Mouse (Mus musculus) lung, postnatal 10 days (tissue): ENCODE measurements around the gene Tab1.
A peak's percentile ranks its signal among the peaks of the same experiment; 100 is the strongest.

Source experiments
- DNase-seq: peaks from one replicate; pipeline ENCODE4 v3.0.0; 2021

Gene Tab1

GRCm38 (mm10) chr15:80132993-80133586, at the start of gene Tab1:
TSS of gene Tab1 (plus strand) at chr15:80133127.
- peak; percentile 94 for DNase-seq

- DNase-seq, result peak; percentile 99
Measured at GRCm38 (mm10) chr15:80083276-80083731, 49.6 kb upstream of the Tab1 start.

DNA sequence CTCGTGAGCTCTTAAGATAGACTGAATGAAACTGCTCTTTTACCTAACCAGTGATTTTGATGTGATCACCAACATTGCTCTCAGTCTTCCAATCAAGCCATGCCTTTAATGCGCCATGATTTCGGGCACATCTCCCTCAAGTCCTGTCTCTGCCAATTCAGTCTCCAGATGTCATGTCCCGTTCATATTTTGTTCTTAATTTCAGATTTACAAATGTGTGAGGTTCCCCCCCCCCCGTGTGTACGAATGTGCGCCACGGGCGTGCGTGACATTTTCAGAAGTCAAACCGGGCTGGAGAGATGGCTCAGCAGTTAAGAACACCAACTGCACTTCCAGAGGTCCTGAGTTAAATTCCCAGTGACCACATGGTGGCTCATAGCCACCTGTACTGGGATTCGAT, 49.2 kb upstream of the Tab1 start:
- DNase-seq, result no peak

- no peak for DNase-seq
Measured at GRCm38 (mm10) chr15:80087406-80088012, 45.4 kb upstream of the Tab1 start.

- peak; percentile 96 for DNase-seq
Measured at GRCm38 (mm10) chr15:80088637-80089036, 44.3 kb upstream of the Tab1 start.

DNA sequence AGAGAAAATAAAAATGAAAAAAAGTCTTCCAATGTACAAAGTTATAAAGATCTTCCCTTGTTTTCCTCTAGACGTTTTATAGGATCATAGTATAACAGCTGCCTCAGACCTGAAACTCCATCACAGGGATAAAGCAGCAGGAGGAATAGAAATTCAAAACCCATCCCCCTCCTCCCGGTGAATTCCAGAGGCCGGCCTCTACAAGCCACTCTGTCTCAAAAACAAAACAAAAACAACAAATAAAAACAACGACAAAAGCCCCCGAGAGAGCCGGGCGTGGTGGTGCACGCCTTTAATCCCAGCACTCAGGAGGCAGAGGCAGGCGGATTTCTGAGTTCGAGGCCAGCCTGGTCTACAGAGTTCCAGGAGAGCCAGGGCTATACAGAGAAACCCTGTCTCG, 42.8 kb upstream of the Tab1 start:
- DNase-seq, result no peak

- DNase-seq, result no peak
Measured at GRCm38 (mm10) chr15:80090741-80091120, 42.2 kb upstream of the Tab1 start.

GRCm38 (mm10) chr15:80091121-80091955, 41.6 kb upstream of the Tab1 start, which contains the start of the genes Syngr1 and Rpl3:
TSS of gene Syngr1 (plus strand) at chr15:80091334.
TSS of gene Rpl3 (minus strand) at chr15:80091868.
- peak; percentile 68 for DNase-seq

DNA sequence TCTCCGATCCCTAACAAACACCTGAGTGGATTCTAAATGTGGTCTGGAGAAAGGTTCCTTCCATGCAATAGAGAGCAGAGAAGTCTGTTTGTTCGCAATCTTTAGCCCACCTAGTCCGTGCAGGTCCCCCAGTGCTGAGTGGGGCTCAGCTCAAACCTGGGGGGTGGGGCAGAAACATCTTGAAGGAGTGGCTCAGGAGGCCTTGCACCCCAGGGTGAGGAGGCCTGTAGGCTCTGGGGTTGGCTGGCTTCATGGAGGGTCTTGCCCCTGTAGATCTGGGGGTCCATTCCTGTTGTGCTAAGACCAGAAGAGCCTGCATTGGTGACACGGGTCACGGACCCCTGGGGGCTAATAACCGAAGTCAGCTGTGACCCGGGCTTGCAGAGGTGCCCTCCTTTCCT, 40.9 kb upstream of the Tab1 start:
- no peak for DNase-seq

GRCm38 (mm10) chr15:80092599-80092998, 40.3 kb upstream of the Tab1 start:
- DNase-seq, result no peak

DNA sequence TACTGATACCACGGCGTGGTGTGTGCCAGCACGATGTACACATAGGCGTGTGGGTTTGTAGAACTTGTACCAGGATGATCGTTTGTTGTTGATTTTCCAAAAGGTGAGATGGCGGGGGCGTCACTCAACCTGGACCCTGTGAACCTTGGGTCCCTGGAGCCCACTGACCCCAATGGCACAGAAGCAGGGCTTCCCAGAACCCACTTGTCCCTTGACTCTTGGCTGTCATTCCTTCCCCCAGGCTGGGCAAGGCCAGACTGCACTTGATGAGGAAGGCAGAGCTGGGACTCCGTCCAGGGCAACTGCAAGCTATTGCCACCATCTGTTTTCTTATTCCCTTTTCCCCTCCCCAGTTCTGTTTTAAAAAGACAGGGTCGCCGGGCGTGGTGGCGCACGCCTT, 38.7 kb upstream of the Tab1 start:
- DNase-seq, result no peak

DNA sequence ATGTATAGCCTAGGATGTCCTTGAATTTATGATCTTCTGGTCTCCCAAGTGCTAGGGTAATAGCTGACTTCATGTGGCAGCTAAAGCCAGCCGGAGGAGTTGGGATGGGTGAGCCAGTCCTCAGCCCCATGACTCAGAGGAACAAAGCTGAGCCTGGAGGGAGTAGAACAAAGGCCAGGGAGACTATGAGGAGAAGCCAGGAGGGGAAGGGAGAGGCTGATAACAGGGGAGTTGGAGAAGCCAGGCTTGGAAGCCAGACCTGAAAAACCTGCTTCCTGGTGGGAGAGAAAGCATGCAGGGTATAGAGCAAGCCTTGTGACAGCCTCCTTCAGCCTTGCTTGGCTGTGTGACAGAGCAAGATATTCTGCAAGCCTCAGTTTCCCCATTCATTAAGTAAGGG, 37.3 kb upstream of the Tab1 start:
- DNase-seq, result no peak

- no peak for DNase-seq
Measured at GRCm38 (mm10) chr15:80096406-80096805, 36.5 kb upstream of the Tab1 start.

DNA sequence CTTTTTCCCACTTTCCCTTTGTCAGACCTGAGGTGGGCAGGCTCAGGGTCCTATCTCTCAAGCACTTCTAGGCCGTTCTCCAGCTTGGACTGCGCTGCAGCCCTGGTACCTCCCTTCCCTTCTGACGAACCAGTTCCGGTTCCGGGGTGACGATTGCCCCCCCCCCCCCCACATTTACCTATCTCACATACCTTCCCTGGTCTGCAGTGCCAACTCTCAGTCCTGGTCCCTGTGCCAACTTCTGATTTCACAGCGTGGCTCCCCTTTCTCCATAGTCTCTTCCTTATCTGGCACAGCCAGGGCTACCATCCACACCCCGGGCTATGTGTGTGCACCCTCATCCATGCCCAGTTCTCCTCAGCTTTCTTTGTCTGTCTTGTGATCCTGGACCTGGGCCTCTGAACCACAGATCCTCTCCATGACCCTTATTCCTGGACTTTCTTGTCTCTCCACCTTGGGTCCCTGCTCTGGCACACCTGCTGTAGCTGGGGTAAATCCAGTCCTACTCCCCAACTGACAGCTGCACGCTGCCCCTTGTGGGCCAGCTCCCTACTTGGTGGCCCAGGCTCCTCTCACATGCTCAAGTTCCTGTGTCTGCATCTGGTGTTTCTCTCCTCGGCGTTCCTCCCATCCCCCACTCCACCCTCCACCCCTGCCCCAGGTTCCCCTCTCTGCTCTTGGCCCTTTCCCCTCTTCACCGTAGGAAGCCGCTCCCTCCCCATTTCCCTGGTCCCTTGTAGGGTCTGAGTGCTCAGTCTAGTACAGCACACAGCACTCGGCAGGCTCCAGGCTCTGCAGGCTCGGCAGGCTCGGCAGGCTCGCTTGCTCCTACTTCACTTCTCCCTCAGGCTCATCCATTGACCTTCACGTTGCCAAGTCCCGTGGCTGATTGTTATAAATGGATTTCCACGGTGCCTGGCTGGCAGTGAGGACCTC, 35.7 kb upstream of the Tab1 start:
- DNase-seq, result peak; percentile 51

GRCm38 (mm10) chr15:80097999-80098461, 34.9 kb upstream of the Tab1 start:
- no peak for DNase-seq

DNA sequence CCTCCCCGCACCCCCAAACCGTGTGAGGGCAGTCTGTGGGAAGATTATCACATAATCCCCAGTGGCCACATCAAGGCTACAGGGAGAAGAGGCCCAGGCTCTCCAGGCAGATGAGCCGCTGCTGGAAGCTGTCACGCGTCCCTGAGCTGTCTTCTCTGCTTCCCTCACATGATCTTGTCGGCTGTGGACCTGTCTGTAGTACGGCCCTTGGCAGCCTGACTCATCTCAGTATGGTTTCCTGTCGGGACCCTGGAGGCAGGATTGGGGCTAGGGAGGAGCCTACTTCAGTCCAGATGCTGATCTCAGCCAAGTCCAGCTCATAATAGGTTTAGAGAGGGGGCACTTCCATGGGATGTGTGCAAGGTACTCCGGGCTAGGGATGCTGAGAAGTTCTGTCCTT, 34.1 kb upstream of the Tab1 start:
- no peak for DNase-seq

GRCm38 (mm10) chr15:80099477-80099876, 33.5 kb upstream of the Tab1 start:
- DNase-seq, result no peak

GRCm38 (mm10) chr15:80100196-80100595, 32.7 kb upstream of the Tab1 start:
- DNase-seq, result no peak

DNA sequence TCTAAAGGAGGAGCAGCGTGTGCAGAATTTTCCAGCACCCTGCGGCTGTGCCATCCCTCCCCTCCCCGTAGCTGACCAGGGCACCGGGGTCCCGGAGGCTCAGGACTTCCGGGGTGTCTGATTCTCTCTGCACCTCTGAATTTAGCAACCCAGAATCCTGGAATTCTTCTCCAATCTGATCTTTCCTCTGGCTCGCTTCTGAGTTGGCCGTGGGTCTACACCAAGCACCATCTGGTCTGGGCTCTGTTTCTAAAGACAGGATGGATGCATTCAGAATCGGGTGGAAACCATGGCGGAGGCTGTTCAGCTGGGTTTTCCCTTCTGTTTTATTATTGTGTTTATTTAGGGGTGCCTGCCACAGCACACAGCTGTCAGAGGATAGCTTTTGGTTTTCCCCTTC, 32.1 kb upstream of the Tab1 start:
- no peak for DNase-seq

DNA sequence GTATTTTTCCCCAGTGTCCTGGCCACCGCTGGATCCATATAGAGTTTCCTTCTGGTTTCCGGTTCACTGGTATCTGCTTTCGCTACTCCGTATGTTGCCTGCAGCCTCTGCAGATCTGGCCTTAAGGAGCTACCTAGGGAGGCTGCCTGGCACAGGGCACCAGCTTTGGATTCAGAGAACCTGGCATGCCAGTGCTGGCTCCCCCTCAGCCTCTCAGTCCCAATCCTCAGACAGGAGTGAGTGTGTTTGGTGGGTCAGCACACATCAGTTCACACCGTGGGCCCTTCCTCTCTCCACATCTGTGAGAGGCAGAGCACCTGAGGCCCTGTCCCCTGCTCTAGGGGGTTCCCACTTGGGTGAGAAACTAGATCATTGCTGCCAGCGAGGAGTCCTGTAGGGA, 31.4 kb upstream of the Tab1 start:
- DNase-seq, result no peak

GRCm38 (mm10) chr15:80102495-80102894, 30.4 kb upstream of the Tab1 start:
- DNase-seq, result no peak
